In genomic region chr10:21135297-21135696, GRCm38 (mm10) we compare ENCODE assay signal across 16 mouse cellular contexts.
"Had no signal": no experiment of that assay in that cellular context is flagged by ENCODE, and none has a peak within 500 bp of the region (broad histone marks: within the 10 kb centered on the region; RNA-seq: fewer than 3 reads in every experiment).

No protein-coding gene starts in this region.

- H3K4me2 ChIP-seq: neural tube, embryonic 13.5 days; neural tube, embryonic 15.5 days; stomach, embryonic 15.5 days had no signal

- DNase-seq: retina, postnatal 1 day; right cerebral cortex, adult 18-20 months; right cerebral cortex, postnatal 14 days; right cerebral cortex, postnatal 25 days; right cerebral cortex, postnatal 4 days; spleen, adult 18-20 months; thymus, adult 18-20 months; thymus, adult 2 months; thymus, postnatal 14 days; thymus, postnatal 25 days; thymus, postnatal 36 days; thymus, postnatal 4 days had no signal

- H3K9me3 ChIP-seq: stomach, embryonic 15.5 days had no signal

- H3K4me1 ChIP-seq: neural tube, embryonic 13.5 days; neural tube, embryonic 15.5 days; stomach, embryonic 15.5 days had no signal

- H3K4me3 ChIP-seq: neural tube, embryonic 13.5 days; neural tube, embryonic 15.5 days; stomach, embryonic 15.5 days had no signal

- H3K27ac ChIP-seq: neural tube, embryonic 13.5 days; neural tube, embryonic 15.5 days; stomach, embryonic 15.5 days; stomach, postnatal 0 days had no signal

- H3K9ac ChIP-seq: neural tube, embryonic 13.5 days; neural tube, embryonic 15.5 days; stomach, embryonic 15.5 days had no signal

- H3K27me3 ChIP-seq: neural tube, embryonic 13.5 days; neural tube, embryonic 15.5 days; stomach, embryonic 15.5 days had no signal

- H3K36me3 ChIP-seq: neural tube, embryonic 15.5 days had no signal
